Mouse (Mus musculus) c-Kit-positive CD71-positive TER-119-positive erythroid progenitor cells, embryonic 14.5 days (primary cell): Measurements from ENCODE around the gene Mrpl42.
A peak's percentile ranks its signal among the peaks of the same experiment; 100 is the strongest.

Experiments
- DNase-seq: peaks from one replicate; pipeline ENCODE4 v3.0.0-alpha.2; 2013; ENCODE audit warnings: low spot score

Mrpl42 gene

DNA sequence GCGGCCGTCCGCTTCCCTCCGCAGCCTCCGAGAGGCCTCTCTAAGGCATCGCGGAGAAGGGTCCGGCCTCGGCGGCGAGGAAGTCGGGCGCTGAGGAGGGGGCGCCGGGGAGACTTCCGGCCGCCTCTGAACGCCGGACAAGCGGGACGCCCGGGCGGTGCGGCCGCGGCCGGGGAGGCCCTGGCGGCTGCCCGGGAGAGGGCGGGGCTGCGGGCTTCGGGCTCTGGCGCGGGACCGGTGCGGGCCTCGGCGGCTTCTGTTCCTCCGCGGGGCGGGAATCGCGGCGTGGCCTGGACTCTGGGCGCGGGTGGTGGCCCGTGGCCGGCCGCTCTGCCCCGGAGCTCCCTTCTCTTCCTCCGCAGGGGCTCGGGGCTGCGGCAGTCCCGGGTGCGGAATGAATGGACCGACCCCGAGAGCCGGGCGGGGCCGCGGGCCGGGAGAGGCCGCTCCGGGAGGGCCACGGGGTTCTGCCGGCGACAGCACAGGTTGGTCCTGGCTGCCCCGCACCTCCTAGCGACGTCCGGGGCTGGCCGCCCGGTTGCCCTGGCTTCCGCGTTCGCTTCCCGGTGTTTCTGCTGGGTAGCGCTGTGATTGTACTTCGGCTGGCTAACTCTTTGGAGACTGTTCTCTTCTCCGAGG lies 13.7 kb upstream of the Mrpl42 start:
- DNase-seq: peak; percentile 32

DNA sequence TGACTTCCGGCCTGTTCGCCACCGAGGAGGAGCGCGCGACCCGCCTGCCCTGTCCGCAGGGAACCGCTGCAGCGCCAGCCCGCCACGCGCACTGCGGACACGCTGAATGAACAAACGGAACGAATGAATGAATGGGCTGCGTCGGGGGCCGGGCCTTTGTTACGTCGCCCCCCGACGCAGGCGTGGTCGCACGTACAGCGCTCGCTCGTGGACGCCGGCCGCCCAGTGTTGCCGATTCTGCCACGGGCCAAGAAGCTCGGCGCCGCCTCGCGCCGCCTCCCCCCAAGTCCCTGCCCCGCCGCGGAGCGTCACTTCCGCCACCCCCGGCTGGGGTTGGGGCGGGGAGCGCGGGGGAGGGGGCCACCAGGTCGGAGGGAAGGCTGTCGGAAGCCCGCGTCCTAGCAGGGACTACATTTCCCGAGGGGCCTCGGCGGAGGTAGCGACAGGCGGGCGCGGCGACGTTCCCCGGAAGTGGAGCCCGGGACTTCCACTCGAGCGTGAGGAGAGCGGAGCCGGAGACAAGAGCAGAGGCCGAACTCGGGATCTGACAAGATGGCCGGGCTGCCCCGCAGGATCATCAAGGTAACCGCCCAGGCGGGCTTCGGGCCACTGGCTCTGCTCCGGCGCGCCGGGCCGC lies 13.0 kb upstream of the Mrpl42 start, which contains the start of gene Ube2n:
Gene Ube2n, plus strand, starts transcription at position 490 of the 637 bp plus-strand sequence.
- DNase-seq: peak; percentile 90

DNA sequence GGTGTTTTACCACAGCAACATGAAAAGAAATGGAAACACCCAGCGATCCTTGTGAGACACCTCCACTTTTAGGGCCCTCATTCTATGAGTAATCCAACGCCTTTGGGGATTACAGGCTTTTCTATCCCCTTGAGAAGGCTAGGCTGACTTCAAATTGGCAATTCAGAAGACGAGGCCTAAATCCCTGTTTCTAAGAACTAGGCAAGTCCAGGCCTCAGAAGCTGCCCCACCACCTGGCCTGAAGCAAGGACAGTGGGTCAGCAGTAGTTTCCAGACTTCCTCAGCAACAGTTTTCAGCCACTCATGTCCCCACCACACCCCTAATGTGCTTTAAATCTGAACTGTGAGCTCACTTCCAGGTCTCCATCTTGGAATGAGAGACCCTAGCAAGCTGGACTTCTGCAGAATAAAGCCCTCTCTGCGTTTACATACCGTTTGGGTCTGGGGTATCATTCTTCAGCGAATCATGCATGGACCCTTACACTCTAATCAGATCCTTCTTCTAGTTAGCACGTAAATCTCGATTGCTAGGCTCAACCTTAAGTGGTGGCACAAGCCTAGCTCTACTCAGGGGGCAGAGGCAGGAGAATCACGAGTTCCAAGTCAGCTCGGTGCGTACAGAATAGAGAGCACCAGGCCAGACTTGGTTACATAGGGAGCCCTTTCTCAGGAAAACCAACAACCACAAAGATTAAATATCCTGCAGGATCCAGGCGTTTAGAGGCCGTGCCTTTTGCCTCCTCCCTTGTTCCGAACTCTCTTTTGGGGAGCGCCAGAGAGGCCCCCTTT lies 12.2 kb upstream of the Mrpl42 start:
- DNase-seq: no peak

DNA sequence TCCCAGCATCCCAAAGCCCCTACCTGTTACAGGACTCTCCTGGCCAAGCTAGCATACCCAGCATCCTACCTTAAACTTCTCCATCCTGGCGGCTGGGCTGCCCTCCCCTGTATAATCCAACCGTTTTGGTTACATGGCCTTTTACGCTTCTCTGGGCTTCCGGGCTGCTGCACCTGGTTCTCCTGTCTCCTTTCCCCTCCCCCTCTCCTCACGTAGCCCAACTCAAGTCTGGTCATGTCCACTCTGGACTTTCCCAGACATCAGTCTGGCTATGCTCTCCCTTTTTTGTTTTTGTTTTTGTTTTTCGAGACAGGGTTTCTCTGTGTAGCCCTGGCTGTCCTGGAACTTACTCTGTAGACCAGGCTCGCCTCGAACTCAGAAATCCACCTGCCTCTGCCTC lies 10.9 kb upstream of the Mrpl42 start:
- DNase-seq: no peak

DNA sequence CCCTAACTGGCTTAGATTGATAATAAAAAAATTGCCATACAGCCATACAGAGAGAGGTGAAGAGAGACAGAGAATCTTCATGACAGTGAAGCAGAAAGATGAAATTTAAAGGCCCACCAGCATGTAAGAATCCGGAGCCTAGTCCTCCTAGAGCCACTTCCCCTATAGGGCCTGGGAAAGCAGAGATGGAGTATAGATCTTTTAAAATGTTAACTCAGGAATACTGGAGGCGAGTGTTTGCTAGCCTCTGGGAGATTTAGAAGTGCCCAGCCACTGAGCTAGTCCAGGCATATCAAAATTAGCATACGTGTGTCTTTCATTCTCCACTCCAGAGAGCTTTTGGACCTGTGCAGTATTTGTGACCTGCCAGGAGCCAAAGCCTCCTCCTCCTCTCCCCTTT lies 7.5 kb upstream of the Mrpl42 start:
- no peak for DNase-seq

DNA sequence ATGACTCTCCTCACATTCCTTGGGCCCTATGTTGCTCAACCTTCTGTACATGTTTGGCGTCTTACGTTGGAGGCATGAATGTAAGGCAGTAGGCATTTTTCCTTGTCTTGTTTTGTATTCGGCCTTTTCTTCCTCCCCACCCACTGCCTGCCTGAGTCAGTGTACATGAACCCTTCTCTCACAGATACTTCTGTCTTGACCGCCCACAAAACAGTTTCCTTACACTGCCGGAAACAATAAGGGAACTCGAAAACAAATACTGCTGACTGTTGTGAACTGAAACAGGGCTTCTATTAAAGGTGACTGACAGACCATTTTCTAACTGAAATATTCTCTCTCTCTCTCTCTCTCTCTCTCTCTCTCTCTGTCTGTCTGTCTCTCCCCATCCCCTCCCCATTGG lies 7.1 kb upstream of the Mrpl42 start:
- DNase-seq: no peak

DNA sequence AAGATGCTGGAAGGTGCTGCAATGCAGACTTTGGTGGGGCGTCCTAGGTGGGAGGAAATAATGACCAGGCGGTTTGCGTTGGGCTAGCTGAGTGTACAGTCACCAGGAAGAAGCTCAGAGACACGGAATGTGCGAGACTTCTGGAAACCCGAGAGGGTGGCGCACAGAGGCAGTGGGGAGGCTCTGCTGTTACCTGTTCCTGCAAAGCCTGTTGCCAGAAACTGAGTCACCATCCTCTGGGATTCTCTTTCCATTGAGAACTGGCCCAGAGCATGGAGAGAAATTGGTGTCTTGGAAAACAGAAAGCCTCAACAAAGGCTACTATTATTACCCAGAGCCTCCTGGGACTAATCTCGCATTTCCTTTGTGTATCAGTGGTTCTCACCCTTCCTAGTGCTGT lies 6.4 kb upstream of the Mrpl42 start:
- DNase-seq: no peak

DNA sequence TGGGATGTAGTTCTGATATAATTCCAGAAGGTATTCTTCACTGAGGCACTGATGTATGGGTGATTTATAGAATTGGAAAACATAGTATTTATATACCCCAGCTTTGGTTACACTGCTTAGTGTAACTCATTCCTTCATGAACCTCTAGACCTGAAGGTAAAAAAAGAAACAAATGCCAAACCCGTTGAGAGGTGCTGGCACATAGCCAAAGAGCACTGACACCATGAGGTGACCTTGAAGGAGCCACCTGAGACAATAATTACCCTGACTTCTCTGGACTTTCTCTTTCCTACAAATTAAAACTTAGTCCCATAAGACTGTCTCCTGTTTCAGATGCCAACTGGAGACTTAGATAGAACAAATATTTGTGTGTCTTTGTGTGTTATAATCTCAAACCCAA lies 2.6 kb upstream of the Mrpl42 start:
- no peak for DNase-seq

DNA sequence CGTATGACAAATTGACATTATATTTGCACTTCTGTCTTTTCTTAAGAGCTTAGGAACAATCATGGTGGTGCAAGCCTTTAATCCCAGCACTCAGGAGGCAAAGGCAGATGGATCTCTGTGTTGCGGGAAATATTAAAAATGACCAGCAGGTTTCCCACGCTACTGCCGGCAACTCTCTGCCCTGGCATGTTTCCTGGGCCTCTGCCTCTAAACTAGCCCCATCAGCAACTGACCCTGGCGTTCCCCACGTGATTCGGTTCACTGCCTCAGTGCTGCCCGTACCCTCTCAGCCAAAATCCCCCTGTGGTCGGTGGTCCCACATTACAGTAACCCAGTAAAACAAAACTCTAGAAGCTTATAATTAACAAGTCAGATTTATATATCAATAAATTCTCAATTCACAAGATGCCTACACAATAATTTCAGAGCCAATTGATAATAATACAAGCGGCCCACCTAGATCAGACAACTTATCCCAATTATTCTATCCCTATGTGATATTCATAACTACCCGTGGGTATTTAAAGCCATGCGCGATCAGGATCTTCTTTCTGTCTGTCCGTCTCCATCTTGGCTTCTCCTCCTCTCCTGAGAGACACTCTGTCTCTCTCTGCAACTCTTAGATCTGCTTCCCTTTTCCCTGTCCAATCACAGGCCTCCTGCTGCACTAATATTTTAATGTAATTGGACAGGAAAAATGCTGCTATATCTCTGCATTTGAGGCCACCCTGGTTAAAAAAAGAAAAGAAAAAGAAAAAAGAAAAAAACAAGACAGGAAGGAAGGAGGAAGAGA lies 1.9 kb upstream of the Mrpl42 start:
- DNase-seq: no peak

DNA sequence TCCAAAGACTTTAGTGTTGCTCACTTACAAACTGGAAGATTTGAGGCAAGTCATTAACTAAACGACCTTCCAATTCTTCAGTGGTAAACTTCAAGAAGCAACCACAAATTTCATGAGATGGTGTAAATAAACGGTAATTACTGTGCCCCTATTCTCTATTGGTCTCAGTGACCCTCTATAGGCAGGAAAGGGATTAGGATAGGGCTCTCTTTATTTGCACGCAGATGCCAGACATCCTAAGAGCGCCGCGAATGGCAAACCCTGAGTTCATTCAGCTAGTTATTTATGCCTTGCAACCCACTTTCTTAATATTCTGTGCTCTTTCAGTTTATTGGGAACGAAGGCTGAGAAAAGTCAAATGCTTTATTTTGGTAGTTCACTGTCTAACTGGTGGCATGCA lies 707 bp downstream of the Mrpl42 start:
- DNase-seq: peak; percentile 19

DNA sequence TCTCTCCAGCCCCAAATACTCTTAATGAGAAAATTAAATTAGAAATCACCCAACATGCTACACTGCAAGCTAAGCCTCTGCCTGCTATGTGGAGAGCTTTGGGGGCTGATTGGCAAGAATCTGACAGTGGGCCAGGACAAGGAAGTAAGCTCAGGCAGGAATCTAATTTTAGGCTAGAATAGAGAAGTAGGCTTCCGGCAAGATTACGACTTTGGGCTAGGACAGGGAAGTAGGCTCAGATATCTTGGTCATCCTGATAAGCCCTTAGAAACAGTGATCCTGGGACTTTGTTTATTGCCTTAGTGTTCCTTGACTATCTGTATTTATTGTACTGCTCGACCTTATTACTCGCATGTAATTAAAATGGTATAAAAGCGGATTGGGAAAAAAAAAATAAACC lies 7.5 kb downstream of the Mrpl42 start:
- no peak for DNase-seq

DNA sequence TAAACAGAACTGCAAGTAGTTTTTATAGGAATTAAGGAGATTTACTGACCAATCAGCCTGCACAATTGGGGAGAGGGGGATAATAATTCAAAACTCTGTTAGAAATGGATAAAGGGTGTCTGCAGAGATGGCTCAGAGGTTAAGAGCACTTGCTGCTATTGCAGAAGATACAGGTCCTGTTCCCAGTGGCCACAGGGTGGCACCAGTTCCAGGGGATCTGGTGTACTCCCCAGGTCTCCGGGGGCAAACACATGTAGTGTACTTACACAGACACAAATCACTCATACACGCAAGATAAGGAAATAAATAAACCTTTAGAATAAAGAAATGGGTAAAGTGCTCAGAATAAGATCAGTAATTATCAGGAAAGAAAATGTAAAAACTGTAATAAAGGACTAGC lies 12.1 kb downstream of the Mrpl42 start:
- DNase-seq: no peak

DNA sequence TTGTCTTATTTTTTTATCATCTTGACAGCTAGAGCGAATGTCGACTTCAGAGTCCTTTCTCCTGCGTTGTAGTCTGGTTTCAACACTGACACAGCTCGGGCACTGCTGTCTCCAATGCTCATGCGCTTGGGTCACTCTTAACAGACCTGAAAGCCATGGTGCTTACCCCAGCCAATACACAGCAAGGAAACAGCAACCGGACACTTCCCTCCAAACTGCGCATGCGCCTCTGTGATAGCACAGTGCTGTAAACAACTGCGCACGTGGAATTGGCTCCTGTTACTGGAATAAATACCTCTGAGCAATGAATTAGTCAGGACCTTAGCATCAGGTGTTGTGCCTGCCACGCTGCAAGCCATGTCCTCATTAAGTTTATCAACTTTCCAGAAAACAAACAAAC lies 24.2 kb downstream of the Mrpl42 start:
- DNase-seq: no peak

DNA sequence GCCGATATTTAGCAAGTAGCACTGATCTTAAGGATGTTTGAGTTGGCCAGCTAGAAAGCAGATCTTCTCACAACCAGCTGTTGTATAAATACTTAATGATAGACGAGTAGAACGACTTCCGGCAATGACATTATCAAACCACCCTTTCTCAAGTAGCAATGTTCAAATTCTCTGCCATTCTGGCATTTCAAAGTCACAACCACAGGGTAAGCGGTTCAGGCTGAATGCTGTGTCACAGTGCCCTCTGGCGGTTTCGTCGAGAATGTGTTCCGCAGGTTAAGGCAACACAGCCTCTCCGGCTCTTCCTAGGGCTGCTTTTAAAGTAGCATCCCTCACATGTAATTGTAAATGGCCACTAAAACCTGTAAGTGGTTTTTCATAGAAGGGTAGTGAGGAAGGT lies 25.8 kb downstream of the Mrpl42 start:
- DNase-seq: peak; percentile 67

DNA sequence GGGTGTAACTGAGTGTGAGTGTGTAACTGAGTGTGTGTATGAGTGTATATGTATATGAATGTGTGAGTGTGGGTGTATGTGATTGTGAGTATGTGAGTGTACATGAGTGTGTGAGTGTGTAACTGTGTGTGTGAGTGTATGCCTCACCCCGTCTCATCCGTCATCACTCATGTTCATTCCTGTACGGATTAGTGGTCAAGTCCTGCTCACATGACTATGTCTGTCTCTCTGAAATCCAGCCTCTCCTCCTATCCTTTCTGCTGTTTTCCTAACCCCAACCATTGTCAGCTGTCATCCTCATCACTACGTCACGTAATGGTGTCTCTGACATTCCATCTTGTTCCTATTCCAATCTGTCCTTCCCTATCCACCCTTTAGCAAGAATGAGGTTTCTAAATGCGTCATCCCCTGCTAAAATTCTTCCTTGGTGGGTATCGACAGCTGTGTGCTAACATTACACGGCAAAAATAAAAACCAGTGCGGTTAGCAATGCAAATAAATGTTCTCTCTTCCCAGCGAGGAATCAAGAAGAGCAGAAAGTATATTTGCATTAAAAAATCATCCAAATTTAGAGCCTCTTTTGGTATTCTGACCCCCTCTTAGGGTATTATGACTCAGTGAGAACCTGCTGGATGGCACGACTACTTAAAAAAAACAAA lies 29.7 kb downstream of the Mrpl42 start:
- no peak for DNase-seq

DNA sequence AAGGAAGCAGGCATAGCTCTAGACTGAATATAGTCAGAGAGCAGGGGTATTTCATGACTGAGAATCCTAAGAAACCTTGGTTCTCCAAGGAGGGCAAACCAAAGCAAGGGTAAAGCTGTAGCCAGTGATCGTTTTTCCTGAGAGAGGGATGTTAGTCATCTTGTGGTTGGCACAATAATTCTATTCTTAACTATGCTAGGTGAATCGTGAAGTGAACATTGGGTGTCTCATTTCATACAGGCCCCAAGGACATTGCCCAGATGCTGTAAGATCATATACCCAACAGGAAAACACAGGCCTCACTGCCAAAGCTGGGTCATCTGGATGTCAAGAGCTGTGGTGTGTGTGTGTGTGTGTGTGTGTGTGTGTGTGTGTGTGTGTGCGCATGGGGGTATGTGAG lies 30.6 kb downstream of the Mrpl42 start:
- no peak for DNase-seq

DNA sequence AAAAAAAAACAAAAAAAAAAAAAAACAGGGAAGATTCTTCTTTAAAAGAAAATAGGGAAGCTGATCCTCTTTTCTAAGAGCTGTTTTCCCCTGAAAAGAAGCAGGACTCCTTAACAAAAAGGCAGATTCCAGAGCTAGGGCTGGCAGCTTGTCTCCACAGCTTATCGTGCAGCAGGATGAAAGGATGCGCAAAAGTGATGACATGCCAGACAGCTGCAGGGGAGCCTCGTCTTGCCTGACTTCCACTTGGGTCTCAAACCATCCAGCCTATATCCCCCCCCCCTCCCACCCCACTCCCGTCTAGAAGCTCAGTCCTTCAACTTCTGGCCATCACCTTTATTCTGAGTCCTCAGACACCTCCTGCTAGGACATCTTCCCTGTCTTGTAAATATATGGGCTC lies 32.8 kb downstream of the Mrpl42 start:
- DNase-seq: no peak

DNA sequence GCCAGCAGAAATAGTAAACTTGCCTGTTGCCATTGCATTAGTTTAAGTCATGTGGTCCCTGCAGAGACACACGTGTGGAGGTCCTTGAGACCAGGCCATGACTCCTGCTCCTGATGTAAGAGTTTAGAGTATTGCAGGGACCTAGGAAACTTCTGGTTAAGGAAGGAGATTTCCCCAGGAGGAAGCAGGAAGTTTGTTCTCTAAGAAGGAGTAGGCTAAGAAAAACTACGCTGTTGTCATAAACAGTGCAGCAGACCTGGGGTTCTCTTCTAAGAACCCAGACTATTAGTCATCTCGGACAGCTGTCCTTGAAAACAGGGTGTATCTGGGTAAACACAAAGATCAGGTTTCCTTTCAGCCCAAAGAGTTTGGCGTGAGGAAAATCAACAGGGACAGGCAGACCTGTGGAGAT lies 36.2 kb downstream of the Mrpl42 start:
- DNase-seq: no peak

DNA sequence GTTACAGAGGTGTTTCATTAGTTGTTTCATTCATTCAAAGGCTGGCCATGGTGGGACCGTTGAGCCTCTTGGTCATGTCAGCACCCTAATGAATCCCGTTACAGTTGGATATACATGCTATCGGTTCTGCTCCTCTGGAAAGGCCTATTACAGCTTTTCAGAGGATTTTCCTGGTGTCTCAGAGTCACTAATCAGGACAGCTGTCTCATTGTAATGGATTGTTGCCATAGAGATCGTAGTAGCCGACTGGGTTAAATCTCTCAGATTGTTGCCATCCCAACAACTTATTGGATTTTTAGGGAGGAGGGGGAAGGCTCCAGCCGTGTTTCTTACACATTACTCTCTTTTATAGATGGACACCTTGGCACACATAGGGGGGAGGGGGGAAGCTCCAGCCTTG lies 37.2 kb downstream of the Mrpl42 start:
- no peak for DNase-seq

DNA sequence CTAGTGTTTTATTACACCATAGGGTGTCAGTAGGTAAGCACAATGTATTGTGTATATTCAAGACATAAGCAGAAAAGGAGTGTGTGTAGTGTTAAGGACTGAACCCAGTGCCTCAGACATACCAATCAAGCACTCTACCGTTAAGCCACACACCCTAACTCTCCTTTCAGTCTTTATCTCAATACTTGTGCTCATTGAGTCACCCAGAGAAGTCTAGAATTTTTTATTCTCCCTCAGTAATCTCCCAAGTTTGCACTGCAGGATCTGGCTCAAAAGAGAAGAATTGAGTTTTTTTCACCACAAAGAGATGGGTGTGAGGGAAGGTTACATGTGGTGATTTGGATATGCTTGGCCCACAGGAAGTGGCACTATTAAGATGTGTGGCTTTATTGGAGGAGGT lies 39.5 kb downstream of the Mrpl42 start:
- DNase-seq: no peak

DNA sequence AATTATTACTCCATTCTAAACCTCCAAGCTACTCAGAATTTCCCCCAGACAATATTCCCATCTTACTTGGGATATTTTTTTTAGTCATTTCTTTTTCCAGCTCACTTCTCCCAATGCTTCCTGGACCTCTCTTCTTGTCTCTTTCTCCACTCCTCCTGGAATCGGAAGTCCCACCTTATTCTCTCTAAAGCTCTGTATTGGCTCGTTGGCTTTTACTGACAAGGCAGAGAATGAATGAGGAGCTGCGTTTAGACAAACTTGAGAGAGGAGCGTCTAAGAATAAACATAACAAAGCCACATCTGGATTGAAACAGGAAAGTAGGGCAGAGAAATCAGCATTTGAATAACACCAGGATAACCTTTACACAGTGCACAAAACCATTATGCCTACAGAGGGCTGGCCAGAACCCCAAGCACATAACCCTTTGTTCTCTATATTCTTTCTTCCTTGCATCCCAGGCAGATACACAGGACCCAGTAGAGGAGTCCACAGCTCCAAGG lies 40.6 kb downstream of the Mrpl42 start:
- DNase-seq: no peak
